Mouse (Mus musculus) common myeloid progenitor, adult 5-6 weeks (primary cell): ENCODE measurements around the gene B3gnt2. TPM values are rescaled to one million over a fixed set of nuclear protein-coding genes. Genes with fewer than 3 reads are reported as not detected.

Source experiments
- ATAC-seq: replicated peaks from 2 replicates; pipeline ENCODE4 v1.8.0; 2016; ENCODE audit warnings: low read depth, mild to moderate bottlenecking, moderate TSS enrichment, inconsistent platforms; ENCODE audit not compliant: poor library complexity, severe bottlenecking
- total RNA-seq: library from RNA; stranded (forward); fragments of 200-1000, 187-1606 nt; gene quantifications from 2 replicates; pipeline ENCODE4 v1.2.3, GENCODE M21; 2017

B3gnt2 gene
- total RNA-seq, 1 experiment from 2014 or later: 3.8 TPM

DNA sequence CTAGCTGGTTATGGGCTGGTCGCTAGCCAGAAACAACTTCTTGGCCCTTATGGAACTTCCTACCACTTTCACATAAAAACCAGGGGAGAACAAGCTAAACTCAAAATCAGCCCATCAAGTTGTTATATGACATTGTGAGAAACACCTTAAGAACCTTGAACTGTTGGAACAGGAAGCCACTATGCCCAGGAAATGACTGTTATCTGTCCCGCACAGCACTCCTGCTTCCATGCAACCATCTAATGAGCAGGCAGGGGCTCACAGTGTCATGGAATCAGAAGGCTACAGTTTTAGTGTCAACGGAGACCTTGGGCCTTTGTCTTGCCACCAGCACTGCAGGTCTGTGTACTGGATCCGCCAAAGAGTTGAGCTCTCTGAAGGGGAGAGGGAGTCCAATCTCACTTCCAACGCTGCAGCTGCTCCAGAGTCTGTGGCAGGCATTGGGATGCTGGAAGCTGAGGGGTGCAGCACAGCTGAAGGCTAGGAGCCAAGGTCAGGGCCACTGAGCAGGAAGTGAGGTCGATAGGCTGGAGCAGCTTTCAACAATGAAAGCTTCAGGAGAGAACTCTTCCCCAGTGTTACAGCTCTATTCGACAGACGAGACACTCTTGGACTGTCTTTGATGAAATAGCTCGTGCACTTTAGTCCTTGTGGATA is 36.6 kb downstream of the B3gnt2 start:
- peak; percentile 43 for ATAC-seq

- no peak for ATAC-seq
Observed at GRCm38 (mm10) chr11:22821243-22821642, 39.5 kb downstream of the B3gnt2 start.

- peak; percentile 34 for ATAC-seq
Observed at GRCm38 (mm10) chr11:22818371-22818770, 42.4 kb downstream of the B3gnt2 start.

- ATAC-seq: no peak
Observed at GRCm38 (mm10) chr11:22815877-22816276, 44.9 kb downstream of the B3gnt2 start.

DNA sequence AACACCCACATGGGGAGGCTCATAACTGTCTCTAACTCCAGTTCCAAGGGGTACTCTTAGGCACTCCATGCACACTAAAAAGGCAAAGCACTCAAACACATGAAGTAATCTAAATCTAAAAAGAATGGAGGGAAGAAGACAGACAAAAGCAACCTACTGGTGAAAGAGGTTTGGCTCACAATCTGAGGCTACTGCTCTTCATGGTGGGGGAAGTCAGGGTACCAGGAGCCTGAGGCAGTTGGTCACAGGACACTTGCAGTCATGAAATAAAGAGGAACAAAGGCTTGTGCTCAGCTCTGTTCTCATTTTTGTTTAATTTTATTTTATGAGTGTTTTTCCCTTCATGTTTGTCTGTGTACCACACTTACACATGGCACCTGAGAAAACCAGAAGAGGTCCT is 45.6 kb downstream of the B3gnt2 start:
- ATAC-seq: 0 out of 2 replicates have a peak, but pooled peaks have one; percentile 23

- ATAC-seq: peak; percentile 33
Observed at GRCm38 (mm10) chr11:22813921-22814704, 46.6 kb downstream of the B3gnt2 start.

DNA sequence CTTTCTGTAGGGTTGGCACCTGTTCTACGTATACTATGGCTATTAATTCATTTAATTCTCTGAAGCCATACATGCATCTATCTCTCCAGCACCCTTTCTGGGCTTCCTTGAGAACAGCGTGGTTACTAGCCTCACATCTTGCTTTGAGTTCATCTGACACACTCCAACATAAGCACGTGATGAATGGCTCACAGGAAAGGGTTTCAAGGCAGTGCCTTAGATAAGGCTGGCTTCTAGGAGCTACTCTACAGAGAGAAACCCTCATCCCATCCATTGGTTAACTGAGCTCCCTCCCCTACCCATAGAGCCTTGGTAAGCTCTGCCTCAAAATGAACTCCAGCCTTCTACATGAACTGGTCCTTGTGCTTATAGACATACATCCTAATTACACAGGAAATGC is 47.3 kb downstream of the B3gnt2 start:
- ATAC-seq: peak; percentile 72

GRCm38 (mm10) chr11:22811413-22811812 is 49.3 kb downstream of the B3gnt2 start:
- ATAC-seq: no peak

- ATAC-seq: peak; percentile 62
Observed at GRCm38 (mm10) chr11:22809465-22810096, 51.2 kb downstream of the B3gnt2 start.

GRCm38 (mm10) chr11:22808040-22808439 is 52.7 kb downstream of the B3gnt2 start:
- no peak for ATAC-seq

GRCm38 (mm10) chr11:22805171-22805570 is 55.6 kb downstream of the B3gnt2 start:
- no peak for ATAC-seq

DNA sequence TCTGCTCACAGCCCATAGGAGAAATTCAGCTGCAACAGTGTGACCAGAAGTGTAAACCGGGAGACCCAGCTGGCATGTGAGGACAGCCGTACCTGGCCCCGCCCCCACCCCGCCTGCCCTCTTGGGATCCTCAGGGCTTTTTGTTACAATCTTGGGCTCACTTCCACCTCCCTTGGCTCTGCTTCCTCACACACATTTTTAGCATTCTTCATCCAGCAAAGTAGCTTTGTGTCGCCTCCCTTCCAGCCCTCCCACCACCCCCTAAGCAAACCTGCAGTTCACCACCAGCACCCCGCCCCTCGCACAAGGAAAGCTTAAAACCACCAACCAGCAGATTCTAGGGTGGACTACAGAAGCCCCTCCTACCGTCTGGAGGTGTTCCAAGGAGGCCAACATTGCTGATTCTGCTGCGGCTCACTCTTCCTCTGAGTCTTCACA is 60.8 kb downstream of the B3gnt2 start:
- peak; percentile 93 for ATAC-seq

DNA sequence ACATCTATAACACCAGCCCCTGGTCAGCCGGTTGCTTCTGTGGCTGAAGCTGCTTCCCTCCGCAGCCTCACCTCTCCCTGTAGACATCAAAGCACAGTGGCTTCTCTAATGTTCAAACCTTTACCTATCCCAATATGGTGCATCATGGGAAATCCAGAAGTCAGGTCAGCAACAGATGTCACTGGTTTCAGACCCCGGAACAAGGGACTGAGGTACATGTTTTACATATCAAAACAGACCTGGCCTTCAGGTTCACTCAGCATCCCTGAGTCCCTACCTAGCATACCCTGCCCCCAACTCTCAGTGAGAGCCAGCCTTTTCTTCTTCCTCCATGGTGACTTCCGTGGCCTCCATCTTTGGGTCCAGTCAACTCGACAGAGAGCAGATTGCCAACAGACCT is 61.8 kb downstream of the B3gnt2 start:
- no peak for ATAC-seq

GRCm38 (mm10) chr11:22794734-22795133 is 66.0 kb downstream of the B3gnt2 start:
- ATAC-seq: peak; percentile 53

DNA sequence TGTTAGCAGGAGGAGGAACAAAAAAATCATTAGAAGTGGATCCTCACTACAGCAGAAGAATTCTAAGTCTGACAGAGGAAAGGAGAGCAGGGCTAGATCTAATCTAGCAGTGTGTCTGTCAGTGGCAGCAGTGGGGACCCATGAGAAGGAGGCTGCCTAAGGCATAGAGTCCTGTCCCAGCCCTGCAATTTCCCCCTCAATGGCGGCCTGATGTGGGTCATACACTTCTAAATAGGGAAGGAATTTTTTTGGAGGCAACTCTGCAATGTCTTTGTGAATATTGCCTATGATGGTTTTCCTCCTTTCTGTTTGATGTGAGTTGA is 66.9 kb downstream of the B3gnt2 start:
- peak; percentile 42; the same call in 1 of the 2 replicates for ATAC-seq

DNA sequence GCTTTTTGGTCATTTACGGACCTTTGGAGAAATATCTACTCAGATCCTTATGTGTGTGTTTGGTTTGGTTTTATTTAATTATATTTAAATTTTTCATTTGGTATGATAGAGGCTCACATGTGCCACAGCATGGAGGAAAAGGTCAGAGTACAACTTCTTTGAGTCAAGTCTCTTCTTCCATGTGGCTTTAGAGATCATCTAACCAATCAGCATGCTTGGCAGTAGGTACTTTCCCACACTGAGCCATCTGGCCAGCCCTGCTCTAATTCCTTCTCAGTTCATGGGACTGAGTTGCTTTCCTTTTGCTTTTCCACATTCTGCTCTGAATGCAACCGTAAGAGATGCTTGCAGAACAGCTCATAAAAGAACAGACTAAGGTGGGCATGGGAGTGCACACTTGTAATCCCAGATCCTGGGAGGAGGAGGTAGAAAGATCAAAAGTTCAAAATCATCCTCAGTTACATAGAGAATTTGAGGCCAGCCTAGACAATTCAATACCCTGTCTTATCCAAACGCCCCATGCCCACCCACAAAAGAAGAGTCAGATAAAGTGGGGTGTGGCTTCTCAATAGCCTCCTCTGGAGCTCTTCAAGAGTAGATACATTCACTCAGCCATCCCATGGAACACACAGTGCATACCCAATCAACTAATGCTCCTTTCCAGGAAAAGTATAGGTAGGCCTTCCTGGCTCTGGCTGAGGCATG is 67.4 kb downstream of the B3gnt2 start:
- ATAC-seq: peak; percentile 62

- no peak for ATAC-seq
Observed at GRCm38 (mm10) chr11:22792149-22792548, 68.6 kb downstream of the B3gnt2 start.

- no peak for ATAC-seq
Observed at GRCm38 (mm10) chr11:22791726-22792125, 69.0 kb downstream of the B3gnt2 start.

- ATAC-seq: no peak
Observed at GRCm38 (mm10) chr11:22787833-22788232, 72.9 kb downstream of the B3gnt2 start.

- ATAC-seq: no peak
Observed at GRCm38 (mm10) chr11:22784477-22784876, 76.3 kb downstream of the B3gnt2 start.
